Mouse (Mus musculus) forebrain, embryonic 14.5 days (tissue): ENCODE data around the gene Olfm2. TPM values are rescaled to one million over a fixed set of nuclear protein-coding genes. Genes with fewer than 3 reads are reported as not detected.

ENCODE experiments used
- ATAC-seq: fragments of 200-750 bp; cut with Nextera tagmentation; 2 replicates; pipeline ENCODE4 v1.8.0; 2017; ENCODE audit warnings: mild to moderate bottlenecking, moderate library complexity
- DNase-seq: peaks from one replicate; pipeline ENCODE4 v3.0.0-alpha.2; 2015; ENCODE audit warnings: low spot score
- H3K27ac ChIP-seq: fragments of 300-500 bp; sonication (generic); 2 replicates; pipeline ENCODE4 v1.5.1; 2014; ENCODE audit warnings: low read depth, mild to moderate bottlenecking, control low read depth, low read length, moderate library complexity
- H3K27me3 ChIP-seq: fragments of 300-500 bp; sonication (generic); replicated peaks from 2 replicates; pipeline ENCODE4 v1.6.1; 2014; ENCODE audit warnings: low read length, control low read depth, mixed read lengths; ENCODE audit not compliant: control insufficient read depth, insufficient read depth
- H3K36me3 ChIP-seq: fragments of 300-500 bp; sonication (generic); 2 replicates; pipeline ENCODE4 v1.6.1; 2014; ENCODE audit warnings: low read length, control low read depth; ENCODE audit not compliant: control insufficient read depth, insufficient read depth
- H3K4me1 ChIP-seq: fragments of 300-500 bp; sonication (generic); 2 replicates; pipeline ENCODE4 v1.6.1; 2014; ENCODE audit warnings: antibody characterized with exemption, low read length, control low read depth; ENCODE audit not compliant: control insufficient read depth, insufficient read depth
- H3K4me2 ChIP-seq: fragments of 300-500 bp; sonication (generic); 2 replicates; pipeline ENCODE4 v1.6.1; 2014; ENCODE audit warnings: mild to moderate bottlenecking, control low read depth, low read length
- H3K4me3 ChIP-seq: fragments of 300-500 bp; sonication (generic); 2 replicates; pipeline ENCODE4 v1.5.1; 2014; ENCODE audit warnings: low read depth, low read length, control low read depth
- H3K9ac ChIP-seq: fragments of 300-500 bp; sonication (generic); 2 replicates; pipeline ENCODE4 v1.6.1; 2014; ENCODE audit warnings: mild to moderate bottlenecking, low read length, control low read depth, moderate library complexity
- H3K9me3 ChIP-seq: fragments of 300-500 bp; sonication (generic); replicated peaks from 2 replicates; pipeline ENCODE4 v1.6.1; 2016; ENCODE audit warnings: low read length, control low read depth, mixed read lengths; ENCODE audit not compliant: control insufficient read depth
- WGBS: fragments of 180-500 bp; shearing (Covaris S2); extraction: QIAGEN DNeasy Blood & Tissue Kit; methylation state at CpG from one replicate; pipeline ENCODE4 v1.1.7; 2014; 5-methylcytosine and 5-hydroxymethylcytosine counted together
- polyA plus RNA-seq: library from polyadenylated mRNA; unstranded; fragments of >200 nt; fragmentation: Nextera tagmentation; extraction: Ambion mirVana; gene quantifications from 2 replicates; pipeline ENCODE4 v1.2.1, GENCODE M21; 2014

The Olfm2 gene
- polyA plus RNA-seq, 1 experiment from 2014 or later, result 88.7 TPM

DNA sequence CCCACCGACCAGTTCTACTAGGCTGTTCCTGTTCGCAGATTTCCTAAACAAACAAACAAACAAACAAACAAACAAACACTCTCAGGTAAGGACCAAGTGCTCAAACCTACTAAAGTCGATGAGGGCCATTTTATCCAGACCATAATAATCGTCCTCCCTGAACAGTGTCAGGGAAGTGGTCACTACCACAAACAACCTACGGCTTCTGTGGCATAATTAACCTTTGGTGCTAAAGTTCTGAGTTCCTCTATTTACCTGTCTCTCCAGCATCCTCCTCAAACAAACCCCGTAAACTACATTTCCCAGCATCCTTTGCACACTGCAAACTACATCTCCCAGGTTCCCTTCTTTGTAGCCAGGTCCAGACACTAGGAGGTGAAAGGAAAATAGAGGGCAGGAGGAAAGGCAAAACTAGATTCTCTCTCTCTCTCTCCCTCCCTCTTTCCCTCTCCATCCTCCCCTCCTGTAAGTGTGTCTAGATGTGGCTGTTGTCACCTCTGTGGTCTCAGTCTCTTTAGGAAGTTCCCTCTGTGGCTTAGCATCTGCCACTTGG is 5.4 kb upstream of the Olfm2 start:
- DNase-seq (peak; percentile 78), ATAC-seq (peak; percentile 60)
- H3K27me3 ChIP-seq, result no peaks in the 10 kb centered on the region
- no peak overlapping the region for H3K9ac ChIP-seq
- no peaks in the 10 kb centered on the region for H3K36me3 ChIP-seq
- no peak overlapping the region for H3K27ac ChIP-seq
- H3K4me3 ChIP-seq, result no peak overlapping the region
- no peak overlapping the region for H3K4me2 ChIP-seq
- no peaks in the 10 kb centered on the region for H3K9me3 ChIP-seq
- H3K4me1 ChIP-seq, result peaks cover 5% of the 10 kb centered on the region
- WGBS, result 58% methylated on average over 6 of the region's 6 CpGs

- H3K36me3 ChIP-seq, result no peaks in the 10 kb centered on the region
- no peak overlapping the region for H3K4me3 ChIP-seq
- H3K9me3 ChIP-seq, result no peaks in the 10 kb centered on the region
- peaks cover 5% of the 10 kb centered on the region for H3K4me1 ChIP-seq
- DNase-seq, result no peak
- WGBS, result 75% methylated on average over 5 of the region's 5 CpGs
- H3K27me3 ChIP-seq, result peaks cover 13% of the 10 kb centered on the region
- H3K4me2 ChIP-seq, result no peak overlapping the region
- H3K27ac ChIP-seq, result no peak overlapping the region
- ATAC-seq, result no peak
- H3K9ac ChIP-seq, result no peak overlapping the region
Measured at GRCm38 (mm10) chr9:20749213-20749612, 3.1 kb upstream of the Olfm2 start.

- whole genome bisulfite sequencing, result 88% methylated on average over 3 of the region's 3 CpGs
- Histone ChIP-seq H3K9ac (no peak overlapping the region), H3K9me3 (no peaks in the 10 kb centered on the region), H3K4me3 (no peak overlapping the region), H3K36me3 (no peaks in the 10 kb centered on the region), H3K27me3 (peaks cover 16% of the 10 kb centered on the region), H3K4me2 (no peak overlapping the region), H3K4me1 (peaks cover 5% of the 10 kb centered on the region), H3K27ac (no peak overlapping the region)
- DNase-seq (no peak), ATAC-seq (no peak)
Measured at GRCm38 (mm10) chr9:20748540-20748939, 2.4 kb upstream of the Olfm2 start.

GRCm38 (mm10) chr9:20747682-20748081 is 1.5 kb upstream of the Olfm2 start:
- no peak for DNase-seq
- H3K4me3 ChIP-seq, result no peak overlapping the region

DNA sequence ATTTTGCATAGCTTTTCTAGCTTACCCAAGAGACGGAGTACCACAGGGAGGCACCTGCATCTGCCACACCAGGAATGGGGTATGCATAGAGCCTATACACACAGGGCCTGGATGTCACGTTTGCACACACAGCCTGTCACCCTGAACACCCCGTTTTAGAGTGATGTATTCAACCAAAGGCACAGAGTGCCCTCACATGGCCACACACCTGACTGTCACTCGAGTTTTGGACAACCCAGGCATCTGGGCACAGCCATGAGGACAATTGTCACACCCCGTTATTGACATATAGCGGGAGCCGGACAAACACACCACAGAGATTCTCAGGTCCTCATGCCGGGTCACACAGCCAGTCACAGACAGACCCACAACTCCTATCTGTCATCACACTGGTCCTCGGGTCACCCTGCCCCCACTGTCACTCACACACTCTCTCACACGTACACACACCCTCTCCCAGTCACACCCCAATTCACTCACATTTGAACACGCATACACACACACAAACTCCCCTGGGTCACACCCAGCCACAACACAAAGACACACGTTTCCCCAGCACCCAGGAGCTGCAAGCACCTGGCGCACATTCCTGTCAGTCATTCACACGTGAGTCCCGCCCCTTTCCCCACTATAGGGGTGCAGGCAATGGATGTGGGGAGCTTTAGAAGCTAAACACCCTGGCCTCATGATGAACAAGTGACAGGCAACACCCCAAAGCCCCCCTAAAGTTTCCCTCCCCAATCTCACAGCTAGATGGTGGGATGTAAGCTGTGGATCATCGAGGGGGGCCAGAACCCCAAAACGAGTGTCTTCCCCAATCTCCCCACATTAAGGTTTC is 801 bp downstream of the Olfm2 start:
- H3K27ac ChIP-seq, result no peak overlapping the region
- 9% methylated on average over 17 of the region's 17 CpGs for WGBS
- H3K9ac ChIP-seq, result peak overlapping the region; percentile 82
- no peaks in the 10 kb centered on the region for H3K9me3 ChIP-seq
- peak overlapping the region; percentile 60 for H3K4me3 ChIP-seq
- no peaks in the 10 kb centered on the region for H3K36me3 ChIP-seq
- H3K4me2 ChIP-seq, result peak overlapping the region; percentile 77
- DNase-seq, result no peak
- peaks cover 16% of the 10 kb centered on the region for H3K27me3 ChIP-seq
- peak; percentile 25; the same call in 1 of the 2 replicates for ATAC-seq
- peaks cover 5% of the 10 kb centered on the region for H3K4me1 ChIP-seq

More at GRCm38 (mm10) chr9:20747682-20748081, 1.5 kb upstream of the Olfm2 start:
- no peaks in the 10 kb centered on the region for H3K9me3 ChIP-seq
- H3K4me1 ChIP-seq, result peaks cover 5% of the 10 kb centered on the region
- WGBS, result 10% methylated on average over 3 of the region's 3 CpGs
- H3K27me3 ChIP-seq, result peaks cover 16% of the 10 kb centered on the region
- no peaks in the 10 kb centered on the region for H3K36me3 ChIP-seq
- H3K9ac ChIP-seq, result no peak overlapping the region
- no peak for ATAC-seq
- H3K27ac ChIP-seq, result no peak overlapping the region
- H3K4me2 ChIP-seq, result no peak overlapping the region

- peak overlapping the region; percentile 82; the same call in 1 of the 2 replicates for H3K9ac ChIP-seq
- WGBS, result 9% methylated on average over 22 of the region's 22 CpGs
- H3K4me2 ChIP-seq, result peak overlapping the region; percentile 77
- H3K27me3 ChIP-seq, result peaks cover 16% of the 10 kb centered on the region
- no peak for DNase-seq
- peaks cover 5% of the 10 kb centered on the region for H3K4me1 ChIP-seq
- H3K9me3 ChIP-seq, result no peaks in the 10 kb centered on the region
- H3K36me3 ChIP-seq, result no peaks in the 10 kb centered on the region
- H3K27ac ChIP-seq, result no peak overlapping the region
- peak overlapping the region; percentile 60 for H3K4me3 ChIP-seq
- no peak for ATAC-seq
Measured at GRCm38 (mm10) chr9:20743946-20744738, 2.0 kb downstream of the Olfm2 start.

DNA sequence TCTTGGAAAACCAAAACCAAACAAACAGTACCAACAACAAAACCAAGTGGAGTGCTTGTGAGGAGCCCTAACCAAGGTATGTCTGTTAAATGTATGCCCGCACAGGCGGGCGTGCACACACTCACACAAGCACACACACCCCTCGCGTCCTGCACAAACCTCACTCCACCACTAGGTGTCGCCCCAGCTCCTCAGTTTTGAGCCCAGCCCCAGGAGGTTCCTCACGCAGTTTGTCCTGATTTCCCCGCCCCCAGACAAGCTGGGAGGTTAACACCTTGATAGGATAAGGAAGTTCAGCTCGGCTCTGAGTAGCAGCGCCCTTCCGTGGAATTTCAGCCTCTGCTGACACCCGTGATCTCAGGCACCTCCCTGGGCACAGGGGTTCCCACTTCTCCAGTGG is 5.7 kb downstream of the Olfm2 start:
- WGBS, result 4% methylated on average over 12 of the region's 12 CpGs
- H3K27ac ChIP-seq, result no peak overlapping the region
- DNase-seq (peak; percentile 85), ATAC-seq (peak; percentile 69)
- no peaks in the 10 kb centered on the region for H3K9me3 ChIP-seq
- H3K9ac ChIP-seq, result no peak overlapping the region
- H3K27me3 ChIP-seq, result peaks cover 12% of the 10 kb centered on the region
- H3K36me3 ChIP-seq, result no peaks in the 10 kb centered on the region
- no peak overlapping the region for H3K4me2 ChIP-seq
- H3K4me3 ChIP-seq, result no peak overlapping the region
- H3K4me1 ChIP-seq, result no peaks in the 10 kb centered on the region

- 50% methylated on average over 8 of the region's 8 CpGs for WGBS
- no peak for DNase-seq
Measured at GRCm38 (mm10) chr9:20738251-20738999, 7.7 kb downstream of the Olfm2 start.

More at GRCm38 (mm10) chr9:20738251-20738999, 7.7 kb downstream of the Olfm2 start:
- no peaks in the 10 kb centered on the region for H3K27me3 ChIP-seq
- no peak overlapping the region for H3K9ac ChIP-seq
- H3K27ac ChIP-seq, result no peak overlapping the region
- ATAC-seq, result no peak
- H3K4me2 ChIP-seq, result no peak overlapping the region
- no peak overlapping the region for H3K4me3 ChIP-seq
- no peaks in the 10 kb centered on the region for H3K9me3 ChIP-seq
- no peaks in the 10 kb centered on the region for H3K4me1 ChIP-seq
- no peaks in the 10 kb centered on the region for H3K36me3 ChIP-seq
